ENCODE assay signal across 8 mouse cellular contexts in genomic region chr12:112653157-112653824, GRCm38 (mm10). TPM values are rescaled to one million over a fixed set of nuclear protein-coding genes. Genes with fewer than 3 reads are reported as not detected.
DNase-seq lines count a peak whose midpoint lies in the region; ATAC-seq and TF ChIP-seq lines count a peak whose summit lies in the region.

No protein-coding gene starts in this region.

- H3K9ac ChIP-seq in forebrain, embryonic 14.5 days (ENCODE audit: low read length) = no peak overlapping the region
- no peak overlapping the region for H3K9ac ChIP-seq in liver, postnatal 0 days (replicated peaks)
- H3K9ac ChIP-seq in neural tube, embryonic 15.5 days (replicated peaks) = no peak overlapping the region

- TF ChIP-seq EP300 in liver, postnatal 0 days (IDR thresholded peaks at IDR 0.05; ENCODE audit: low read depth) = no peak

- intact Hi-C loops in heart, postnatal 14 days (cut with DNase I) = loop anchor here (1.0 kb wide), 1 partner anchor 54 kb away; no protein-coding TSS in a partner anchor

- ATAC-seq in CD4-positive, CD25-positive, alpha-beta regulatory T cell, adult 4 months = peak; percentile 92
- ATAC-seq in forebrain, embryonic 14.5 days = peak; percentile 70
- ATAC-seq in liver, postnatal 0 days = peak; percentile 74
- peak; percentile 36 for ATAC-seq in neural tube, embryonic 15.5 days (ENCODE audit: low FRiP score)

- peak; percentile 80 for DNase-seq in c-Kit-positive CD71-positive TER-119-negative erythroid progenitor cells, embryonic 14.5 days (ENCODE audit: low read depth)
- DNase-seq in forebrain, embryonic 14.5 days (ENCODE audit: low spot score) = peak; percentile 92
- peak; percentile 86 to 92 for DNase-seq in heart, postnatal 14 days
- peak; percentile 95 for DNase-seq in kidney, postnatal 4 days
- peak; percentile 87 for DNase-seq in liver, postnatal 0 days

- H3K4me3 ChIP-seq in forebrain, embryonic 14.5 days (ENCODE audit: low read depth, low read length) = no peak overlapping the region
- no peak overlapping the region for H3K4me3 ChIP-seq in liver, postnatal 0 days (ENCODE audit: low read depth, low read length)
- no peak overlapping the region for H3K4me3 ChIP-seq in neural tube, embryonic 15.5 days (replicated peaks)
- H3K4me3 ChIP-seq in testis, adult 2 months (ENCODE audit: control insufficient read depth, low read depth, low read length) = no peak overlapping the region

- no peaks in the 10 kb centered on the region for H3K27me3 ChIP-seq in forebrain, embryonic 14.5 days (replicated peaks; ENCODE audit: control insufficient read depth, insufficient read depth, low read length)
- no peaks in the 10 kb centered on the region for H3K27me3 ChIP-seq in liver, postnatal 0 days (ENCODE audit: insufficient read depth, low read length)
- H3K27me3 ChIP-seq in neural tube, embryonic 15.5 days (replicated peaks) = no peaks in the 10 kb centered on the region
- H3K27me3 ChIP-seq in testis, adult 2 months (ENCODE audit: control insufficient read depth, insufficient read depth, low read length) = no peaks in the 10 kb centered on the region

- 60% methylated on average over 7 of the region's 7 CpGs for WGBS in forebrain, embryonic 14.5 days
- WGBS in liver, postnatal 0 days (ENCODE audit: insufficient replicate concordance) = 61% methylated on average over 7 of the region's 7 CpGs
- WGBS in neural tube, embryonic 15.5 days = 41% methylated on average over 7 of the region's 7 CpGs

- TF ChIP-seq POLR2A in testis, adult 2 months (IDR thresholded peaks at IDR 0.05; ENCODE audit: control insufficient read depth, low read depth, low read length) = no peak

- H3K4me1 ChIP-seq in forebrain, embryonic 14.5 days (ENCODE audit: control insufficient read depth, insufficient read depth, low read length) = no peaks in the 10 kb centered on the region
- no peaks in the 10 kb centered on the region for H3K4me1 ChIP-seq in liver, postnatal 0 days (ENCODE audit: insufficient read depth)
- H3K4me1 ChIP-seq in neural tube, embryonic 15.5 days = 0 out of 2 replicates have a peak, but pooled peaks cover 5% of the 10 kb centered on the region
- H3K4me1 ChIP-seq in testis, adult 2 months (ENCODE audit: control insufficient read depth, insufficient read depth, low read length) = no peaks in the 10 kb centered on the region

- H3K36me3 ChIP-seq in forebrain, embryonic 14.5 days (ENCODE audit: control insufficient read depth, insufficient read depth, low read length) = peaks cover 89% of the 10 kb centered on the region
- peaks cover 59% of the 10 kb centered on the region for H3K36me3 ChIP-seq in liver, postnatal 0 days (replicated peaks; ENCODE audit: insufficient read depth, low read length)
- peaks cover 74% of the 10 kb centered on the region for H3K36me3 ChIP-seq in neural tube, embryonic 15.5 days
- H3K36me3 ChIP-seq in testis, adult 2 months (ENCODE audit: control insufficient read depth, insufficient read depth, low read length) = no peaks in the 10 kb centered on the region

- H3K9me3 ChIP-seq in forebrain, embryonic 14.5 days (replicated peaks; ENCODE audit: control insufficient read depth, low read length) = no peaks in the 10 kb centered on the region
- no peaks in the 10 kb centered on the region for H3K9me3 ChIP-seq in liver, postnatal 0 days (ENCODE audit: low read length)
- H3K9me3 ChIP-seq in neural tube, embryonic 15.5 days (replicated peaks) = no peaks in the 10 kb centered on the region

- H3K27ac ChIP-seq in forebrain, embryonic 14.5 days (ENCODE audit: low read depth, low read length) = no peak overlapping the region
- H3K27ac ChIP-seq in liver, postnatal 0 days (ENCODE audit: low read depth) = no peak overlapping the region
- peak overlapping the region; percentile 7 for H3K27ac ChIP-seq in neural tube, embryonic 15.5 days (replicated peaks)
- no peak overlapping the region for H3K27ac ChIP-seq in testis, adult 2 months (ENCODE audit: control insufficient read depth, insufficient read depth, low read depth, low read length)

- H3K4me2 ChIP-seq in forebrain, embryonic 14.5 days (ENCODE audit: low read length) = no peak overlapping the region
- no peak overlapping the region for H3K4me2 ChIP-seq in liver, postnatal 0 days (ENCODE audit: low read depth, low read length)
- H3K4me2 ChIP-seq in neural tube, embryonic 15.5 days = no peak overlapping the region

- peak; percentile 96 for TF ChIP-seq CTCF in liver, postnatal 0 days (IDR thresholded peaks at IDR 0.05; ENCODE audit: low read depth)
- peak; percentile 71; the same call in 1 of the 2 replicates for TF ChIP-seq CTCF in testis, adult 2 months (IDR thresholded peaks at IDR 0.05; ENCODE audit: control insufficient read depth, insufficient read depth, insufficient replicate concordance, low read depth, low read length)

RNA-seq across cellular contexts. Expression of gene Siva1, which starts 8.8 kb away (rescaled TPM):
- 10 to 100 TPM; 30.9 to 37.1 TPM for polyA plus RNA-seq in CD4-positive, CD25-positive, alpha-beta regulatory T cell, adult 4 months (2017; shearing (Covaris generic))
- polyA plus RNA-seq in forebrain, embryonic 14.5 days (2014; fragmentation: Nextera tagmentation; extraction: Ambion mirVana) = 94.1 and 155 TPM in 2 replicates
- total RNA-seq in heart, postnatal 14 days (2021) = 10 to 100 TPM; 25.4 to 30.9 TPM
- polyA plus RNA-seq in liver, postnatal 0 days (2015; fragmentation: Nextera tagmentation; extraction: Ambion mirVana) = 55.6 and 62.2 TPM in 2 replicates
- 48.0 and 96.7 TPM in 2 replicates for polyA plus RNA-seq in neural tube, embryonic 15.5 days (2015; fragmentation: Nextera tagmentation; extraction: Ambion mirVana)
- 36.0 and 41.7 TPM in 2 replicates for polyA plus RNA-seq in testis, adult 2 months (2012; rRNA removed)

RNA-seq across cellular contexts. Expression of gene Akt1, which starts 21.4 kb away (rescaled TPM):
- polyA plus RNA-seq in CD4-positive, CD25-positive, alpha-beta regulatory T cell, adult 4 months (2017; shearing (Covaris generic)) = 10 to 100 TPM; 14.6 to 18.4 TPM
- 61.7 and 65.4 TPM in 2 replicates for polyA plus RNA-seq in forebrain, embryonic 14.5 days (2014; fragmentation: Nextera tagmentation; extraction: Ambion mirVana)
- 100 to 1,000 TPM; 217 to 237 TPM for total RNA-seq in heart, postnatal 14 days (2021)
- polyA plus RNA-seq in liver, postnatal 0 days (2015; fragmentation: Nextera tagmentation; extraction: Ambion mirVana) = 26.7 and 29.3 TPM in 2 replicates
- polyA plus RNA-seq in neural tube, embryonic 15.5 days (2015; fragmentation: Nextera tagmentation; extraction: Ambion mirVana) = 70.5 and 120 TPM in 2 replicates
- polyA plus RNA-seq in testis, adult 2 months (2012; rRNA removed) = 28.3 and 29.1 TPM in 2 replicates

RNA-seq across cellular contexts. Expression of gene Zbtb42, which starts 25.3 kb away (rescaled TPM):
- 1 to 10 TPM; 2.8 to 2.9 TPM for polyA plus RNA-seq in CD4-positive, CD25-positive, alpha-beta regulatory T cell, adult 4 months (2017; shearing (Covaris generic))
- 1.0 and 1.8 TPM in 2 replicates for polyA plus RNA-seq in forebrain, embryonic 14.5 days (2014; fragmentation: Nextera tagmentation; extraction: Ambion mirVana)
- total RNA-seq in heart, postnatal 14 days (2021) = 1 to 10 TPM; 5.8 to 7.2 TPM
- 1.3 and 1.6 TPM in 2 replicates for polyA plus RNA-seq in liver, postnatal 0 days (2015; fragmentation: Nextera tagmentation; extraction: Ambion mirVana)
- 1.8 and 2.4 TPM in 2 replicates for polyA plus RNA-seq in neural tube, embryonic 15.5 days (2015; fragmentation: Nextera tagmentation; extraction: Ambion mirVana)
- polyA plus RNA-seq in testis, adult 2 months (2012; rRNA removed) = 49.9 and 55.5 TPM in 2 replicates

RNA-seq across cellular contexts. Expression of gene Adssl1, which starts 33.4 kb away (rescaled TPM):
- polyA plus RNA-seq in CD4-positive, CD25-positive, alpha-beta regulatory T cell, adult 4 months (2017; shearing (Covaris generic)) = 1 to 10 TPM; 2.0 to 2.3 TPM
- polyA plus RNA-seq in forebrain, embryonic 14.5 days (2014; fragmentation: Nextera tagmentation; extraction: Ambion mirVana) = 2.0 and 2.1 TPM in 2 replicates
- 100 to 1,000 TPM; 119 to 129 TPM for total RNA-seq in heart, postnatal 14 days (2021)
- 22.8 and 24.4 TPM in 2 replicates for polyA plus RNA-seq in liver, postnatal 0 days (2015; fragmentation: Nextera tagmentation; extraction: Ambion mirVana)
- 7.6 and 8.6 TPM in 2 replicates for polyA plus RNA-seq in neural tube, embryonic 15.5 days (2015; fragmentation: Nextera tagmentation; extraction: Ambion mirVana)
- 7.9 and 8.9 TPM in 2 replicates for polyA plus RNA-seq in testis, adult 2 months (2012; rRNA removed)

Comparison
In these comparisons a context has a peak if more than half of its experiments do, and no peak if none do; other contexts are left out.
1. ATAC-seq: peak in every context shown above with its lines; median percentile 92 in CD4-positive, CD25-positive, alpha-beta regulatory T cell, adult 4 months; 74 in liver, postnatal 0 days; 70 in forebrain, embryonic 14.5 days; 36 in neural tube, embryonic 15.5 days.
2. RNA of gene Zbtb42, which starts 25.3 kb away (polyA plus RNA-seq): 49.9 to 55.5 TPM in testis, adult 2 months; 2.8 to 2.9 TPM in CD4-positive, CD25-positive, alpha-beta regulatory T cell, adult 4 months, 1.8 to 2.4 TPM in neural tube, embryonic 15.5 days, 1.0 to 1.8 TPM in forebrain, embryonic 14.5 days and 1.3 to 1.6 TPM in liver, postnatal 0 days; every median in the first group is over 10 times any median in the second.
3. Peak in every context shown above with its lines, with median percentiles within 50 percentile points of each other: DNase-seq.